Mouse (Mus musculus): Measurements from ENCODE around the gene Mdm2. TPM values are rescaled to one million over a fixed set of nuclear protein-coding genes. Genes with fewer than 3 reads are reported as not detected.
A peak's percentile ranks its signal among the peaks of the same experiment; 100 is the strongest.

Gene Mdm2
- total RNA-seq, 1 experiment from 2014 or later = 108 TPM

DNA sequence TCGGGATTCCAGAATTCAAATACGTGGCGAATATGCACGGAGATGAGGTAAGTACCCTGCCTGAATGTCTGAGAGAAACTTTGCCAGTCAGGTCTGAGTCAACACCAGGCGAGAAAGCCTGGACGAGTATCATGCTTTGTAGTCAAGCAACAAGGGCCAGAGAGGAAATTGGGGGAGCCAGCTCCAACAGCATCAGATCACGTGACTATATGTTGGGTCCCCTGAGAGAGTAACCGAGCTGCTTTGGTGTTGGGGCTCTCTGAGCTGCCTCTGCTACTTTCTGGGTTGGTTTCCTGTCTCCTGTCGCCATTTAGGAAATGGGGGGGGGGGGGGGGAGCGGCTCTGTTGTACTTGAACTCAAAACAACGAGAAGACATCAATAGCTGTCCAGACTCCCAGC lies 50.7 kb downstream of the Mdm2 start:
- peak; percentile 42 to 53; a peak in 2 of 4 replicates for ATAC-seq (replicated peaks in 1 of 2; ENCODE audit: insufficient read depth in 1 of 2, low FRiP score in 2 of 2, low TSS enrichment in 1 of 2, low read depth in 1 of 2, poor library complexity in 2 of 2, severe bottlenecking in 2 of 2)

DNA sequence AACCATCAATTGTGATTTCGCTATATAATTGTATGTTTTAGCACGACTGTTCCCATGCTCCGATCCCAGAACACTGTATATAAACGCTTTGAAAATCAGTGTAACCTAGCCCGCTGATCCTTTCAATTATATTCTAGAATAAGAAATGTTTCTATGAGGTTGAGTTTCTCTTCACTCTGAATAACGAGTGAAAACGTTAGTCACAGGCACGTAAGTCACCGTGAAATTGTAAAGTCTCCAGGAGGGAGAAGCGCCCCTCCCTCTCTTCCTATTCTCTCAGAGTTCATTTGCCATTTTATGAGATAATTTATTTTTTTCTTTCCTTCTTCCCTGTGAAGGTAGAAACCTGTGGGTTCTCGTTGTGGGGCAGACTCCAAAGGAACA lies 51.1 kb downstream of the Mdm2 start:
- no peak for ATAC-seq (replicated peaks in 1 of 2; ENCODE audit: insufficient read depth in 1 of 2, low FRiP score in 2 of 2, low TSS enrichment in 1 of 2, low read depth in 1 of 2, poor library complexity in 2 of 2, severe bottlenecking in 2 of 2)

DNA sequence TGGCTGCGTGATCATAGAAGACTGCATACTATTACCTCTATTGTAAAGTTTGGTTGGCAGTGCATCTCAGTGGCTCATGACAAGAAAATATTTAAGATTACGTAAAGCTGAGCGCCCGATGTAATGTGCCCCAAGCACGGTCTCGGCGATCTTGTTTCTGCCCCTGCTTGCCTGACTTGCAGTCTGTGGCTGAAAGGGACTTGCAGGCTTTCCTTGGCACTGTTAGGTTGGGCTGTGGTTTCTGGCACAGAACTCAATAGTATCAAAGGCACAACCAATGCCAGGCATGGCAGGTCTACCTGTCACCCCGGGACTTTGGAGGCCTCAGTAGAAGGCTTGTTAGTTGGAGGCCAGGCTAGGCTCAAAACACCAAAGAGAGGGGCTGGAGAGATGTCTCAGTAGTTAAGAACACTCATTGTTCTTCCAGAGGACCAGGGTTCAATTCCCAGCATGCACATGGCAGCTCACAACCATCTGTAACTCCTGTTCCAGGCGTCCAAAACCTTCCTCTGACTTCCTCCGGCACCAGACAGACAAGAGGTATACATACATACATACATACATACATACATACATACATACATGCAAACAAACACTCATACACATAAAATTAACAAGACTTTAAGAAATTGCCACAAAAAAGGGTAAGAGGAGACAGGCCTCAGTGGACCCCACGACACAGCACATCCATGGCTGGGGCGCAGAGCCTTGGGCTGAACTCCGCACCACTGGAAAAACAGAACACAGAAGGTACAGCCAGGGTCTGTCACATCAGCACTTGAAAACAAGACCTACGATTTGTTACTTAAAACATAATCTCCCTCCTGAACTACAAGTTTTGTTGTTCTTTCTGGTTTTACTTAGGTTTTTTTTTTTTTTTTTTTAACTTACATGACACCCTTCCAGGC lies 51.8 kb downstream of the Mdm2 start:
- peak; percentile 27 to 51; a peak in 3 of 4 replicates for ATAC-seq (replicated peaks in 1 of 2; ENCODE audit: insufficient read depth in 1 of 2, low FRiP score in 2 of 2, low TSS enrichment in 1 of 2, low read depth in 1 of 2, poor library complexity in 2 of 2, severe bottlenecking in 2 of 2)

DNA sequence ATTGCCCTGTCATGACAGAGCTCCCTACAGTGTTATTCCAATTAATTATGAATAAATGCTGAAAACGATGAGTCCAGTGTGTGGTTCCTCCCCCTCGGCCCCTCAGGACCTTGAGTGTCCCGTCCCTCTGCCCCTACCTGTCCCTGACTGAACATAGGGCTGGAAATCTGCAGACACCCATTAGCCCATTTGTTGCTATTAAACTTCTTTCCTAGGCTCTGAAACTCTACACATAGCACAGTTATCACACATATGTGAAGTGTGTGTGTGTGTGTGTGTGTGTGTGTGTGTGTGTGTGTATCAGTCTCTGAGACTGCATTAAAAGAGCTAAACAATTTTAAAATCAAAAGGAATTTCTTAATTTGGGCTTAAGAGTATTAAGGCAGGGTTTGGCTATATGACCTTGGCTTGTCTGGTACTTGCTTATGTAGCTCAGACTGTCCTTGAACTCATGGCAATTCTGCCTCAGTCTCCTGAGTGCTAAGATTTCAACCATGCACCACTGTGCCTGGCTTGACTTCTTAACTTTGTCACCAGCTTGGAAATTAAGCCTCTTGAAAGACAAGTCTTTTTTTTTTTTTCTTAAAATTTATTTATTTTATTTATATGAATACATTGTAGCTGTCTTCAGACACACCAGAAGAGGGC lies 52.8 kb downstream of the Mdm2 start:
- ATAC-seq (replicated peaks in 1 of 2; ENCODE audit: insufficient read depth in 1 of 2, low FRiP score in 2 of 2, low TSS enrichment in 1 of 2, low read depth in 1 of 2, poor library complexity in 2 of 2, severe bottlenecking in 2 of 2) = no peak

DNA sequence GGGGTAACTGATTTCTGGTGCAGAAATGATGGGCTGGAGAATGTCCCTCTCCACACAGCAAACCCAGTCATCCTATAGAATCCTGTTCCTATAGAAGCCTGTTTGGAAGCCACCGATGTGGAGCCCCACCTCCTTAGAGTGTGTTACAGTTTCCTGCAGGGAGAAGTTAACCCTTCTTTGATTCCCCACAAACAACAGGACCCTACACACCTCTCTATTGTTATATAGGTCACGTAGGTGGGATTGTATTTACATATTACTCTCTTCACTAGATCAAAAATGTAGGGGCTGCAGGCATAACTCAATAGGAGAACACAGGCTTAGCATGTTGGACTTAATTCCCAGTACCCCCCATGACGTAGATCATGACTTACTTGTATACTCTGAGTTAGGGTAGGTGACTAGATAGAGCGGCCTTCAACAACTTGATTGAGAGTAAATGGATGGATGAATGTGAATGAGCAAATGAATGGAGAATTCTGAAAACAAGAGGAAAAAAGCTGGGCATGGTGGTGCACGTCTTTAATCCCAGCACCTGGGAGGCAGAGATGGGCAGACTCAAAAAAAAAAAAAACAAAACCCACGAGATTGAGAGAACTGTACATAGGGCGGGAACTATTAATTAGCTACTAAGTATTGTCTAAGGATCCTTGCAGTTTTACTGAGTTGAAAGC lies 53.4 kb downstream of the Mdm2 start:
- no peak for ATAC-seq (replicated peaks in 1 of 2; ENCODE audit: insufficient read depth in 1 of 2, low FRiP score in 2 of 2, low TSS enrichment in 1 of 2, low read depth in 1 of 2, poor library complexity in 2 of 2, severe bottlenecking in 2 of 2)

DNA sequence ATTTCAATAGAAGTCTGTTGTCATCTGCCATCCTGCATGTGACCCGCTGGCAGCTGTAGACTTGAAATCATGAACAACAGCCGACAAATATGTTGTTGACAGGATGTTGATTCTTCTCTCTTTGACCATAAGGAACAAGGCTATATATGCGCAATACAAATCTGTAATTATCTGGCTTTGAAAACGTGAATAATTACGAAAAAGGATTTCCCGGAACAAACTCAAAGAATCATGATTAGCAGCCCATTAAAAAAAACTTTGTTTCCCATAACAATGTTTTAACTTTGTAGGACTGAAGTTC lies 53.9 kb downstream of the Mdm2 start:
- ATAC-seq (replicated peaks in 1 of 2; ENCODE audit: insufficient read depth in 1 of 2, low FRiP score in 2 of 2, low TSS enrichment in 1 of 2, low read depth in 1 of 2, poor library complexity in 2 of 2, severe bottlenecking in 2 of 2) = no peak

DNA sequence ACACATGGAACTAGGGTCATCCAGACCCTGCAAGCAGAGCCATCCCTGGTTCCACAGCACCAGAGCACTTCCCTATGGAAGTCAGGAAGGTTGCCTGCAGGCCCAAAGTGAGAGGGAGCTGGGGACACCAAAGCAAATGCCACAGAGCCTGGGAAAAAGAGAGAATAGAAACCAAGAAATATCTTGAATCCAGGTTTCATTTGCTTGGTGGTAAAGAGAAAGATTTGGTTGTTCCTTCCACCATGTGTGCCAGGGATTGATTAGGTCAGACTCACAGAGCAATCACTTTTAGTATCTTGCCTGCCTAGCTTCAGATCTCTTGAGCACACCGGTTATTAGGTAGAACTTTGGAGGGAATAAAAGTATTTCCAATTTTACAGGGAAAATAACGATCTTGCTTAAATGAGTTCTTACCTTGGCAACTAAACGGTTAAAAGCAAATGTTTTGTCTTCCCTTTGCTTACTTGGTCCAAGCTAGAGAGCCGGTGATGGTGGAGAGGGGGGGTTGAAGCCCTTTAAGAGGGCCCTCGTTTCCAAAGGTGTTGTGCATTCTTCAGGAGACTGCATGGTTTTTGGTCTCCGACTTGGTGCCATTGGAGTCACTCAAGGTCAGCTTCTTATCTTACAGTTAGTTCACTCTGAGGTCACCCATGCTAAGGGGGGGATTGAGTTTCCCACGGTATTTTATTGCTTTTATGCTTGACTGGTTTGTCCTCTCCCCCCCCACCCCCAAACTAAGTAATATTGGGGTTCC lies 54.5 kb downstream of the Mdm2 start:
- no peak for ATAC-seq (replicated peaks in 1 of 2; ENCODE audit: insufficient read depth in 1 of 2, low FRiP score in 2 of 2, low TSS enrichment in 1 of 2, low read depth in 1 of 2, poor library complexity in 2 of 2, severe bottlenecking in 2 of 2)

DNA sequence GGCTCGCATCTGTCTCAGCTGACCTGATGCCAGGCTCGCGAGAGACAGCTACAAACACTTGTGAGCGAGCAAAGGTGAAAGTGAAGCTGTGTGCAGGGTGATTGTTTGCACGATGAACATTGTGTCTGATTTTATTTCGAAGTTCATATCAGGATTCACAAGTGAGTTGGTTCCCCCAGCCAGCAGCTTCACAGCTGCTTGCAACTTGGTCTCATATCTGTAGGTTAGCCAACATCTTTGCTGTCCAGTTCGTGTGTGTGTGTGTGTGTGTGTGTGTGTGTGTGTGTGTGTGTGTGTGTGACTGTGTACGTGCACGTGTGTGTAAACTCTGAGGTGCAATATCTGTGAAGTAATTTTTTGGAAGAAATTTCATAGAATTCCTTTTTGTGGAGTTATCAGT lies 55.1 kb downstream of the Mdm2 start:
- ATAC-seq (replicated peaks in 1 of 2; ENCODE audit: insufficient read depth in 1 of 2, low FRiP score in 2 of 2, low TSS enrichment in 1 of 2, low read depth in 1 of 2, poor library complexity in 2 of 2, severe bottlenecking in 2 of 2) = no peak

DNA sequence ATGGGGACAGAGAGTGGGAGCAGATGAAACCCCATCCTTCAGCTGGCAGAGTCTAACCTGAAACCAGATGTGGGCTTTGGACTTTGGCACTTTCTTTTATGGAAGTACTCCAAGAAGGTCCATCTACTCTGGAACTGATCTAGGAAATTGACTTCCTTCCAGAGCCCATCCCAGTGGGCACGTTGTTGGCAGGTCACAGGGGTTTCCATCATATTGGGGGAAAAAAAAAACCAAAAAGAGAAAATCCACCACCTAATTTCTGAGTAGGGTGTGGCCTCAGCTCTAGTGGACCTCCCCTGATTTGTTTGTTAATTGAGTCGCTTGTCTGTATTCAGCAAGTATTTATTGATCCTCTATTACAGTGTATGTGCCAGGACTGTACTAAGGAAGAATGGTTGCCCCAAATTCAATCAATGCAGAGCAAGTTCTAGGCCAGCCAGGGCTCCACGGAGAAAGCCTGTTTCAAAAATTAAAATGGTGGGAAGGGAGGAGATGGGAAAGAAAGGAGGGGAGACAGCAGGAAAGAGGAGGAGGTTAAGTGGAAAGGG lies 55.9 kb downstream of the Mdm2 start:
- ATAC-seq (replicated peaks in 1 of 2; ENCODE audit: insufficient read depth in 1 of 2, low FRiP score in 2 of 2, low TSS enrichment in 1 of 2, low read depth in 1 of 2, poor library complexity in 2 of 2, severe bottlenecking in 2 of 2) = no peak

DNA sequence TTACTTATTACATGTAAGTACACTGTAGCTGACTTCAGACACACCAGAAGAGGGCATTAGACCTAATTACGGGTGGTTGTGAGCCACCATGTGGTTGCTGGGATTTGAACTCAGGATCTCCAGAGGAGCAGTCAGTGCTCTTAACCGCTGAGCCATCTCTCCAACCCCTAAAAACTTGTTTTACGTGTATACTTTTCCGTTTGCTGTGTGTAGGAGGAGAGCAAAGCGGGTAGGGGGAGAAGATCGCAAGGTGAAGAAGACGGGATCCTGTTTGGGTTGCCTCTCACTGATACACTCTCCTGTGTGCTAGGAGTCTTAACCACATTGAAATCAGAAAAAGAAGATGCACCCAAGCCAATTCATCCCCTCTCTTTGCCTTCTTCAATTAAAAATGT lies 56.8 kb downstream of the Mdm2 start:
- ATAC-seq (replicated peaks in 1 of 2; ENCODE audit: insufficient read depth in 1 of 2, low FRiP score in 2 of 2, low TSS enrichment in 1 of 2, low read depth in 1 of 2, poor library complexity in 2 of 2, severe bottlenecking in 2 of 2) = no peak

DNA sequence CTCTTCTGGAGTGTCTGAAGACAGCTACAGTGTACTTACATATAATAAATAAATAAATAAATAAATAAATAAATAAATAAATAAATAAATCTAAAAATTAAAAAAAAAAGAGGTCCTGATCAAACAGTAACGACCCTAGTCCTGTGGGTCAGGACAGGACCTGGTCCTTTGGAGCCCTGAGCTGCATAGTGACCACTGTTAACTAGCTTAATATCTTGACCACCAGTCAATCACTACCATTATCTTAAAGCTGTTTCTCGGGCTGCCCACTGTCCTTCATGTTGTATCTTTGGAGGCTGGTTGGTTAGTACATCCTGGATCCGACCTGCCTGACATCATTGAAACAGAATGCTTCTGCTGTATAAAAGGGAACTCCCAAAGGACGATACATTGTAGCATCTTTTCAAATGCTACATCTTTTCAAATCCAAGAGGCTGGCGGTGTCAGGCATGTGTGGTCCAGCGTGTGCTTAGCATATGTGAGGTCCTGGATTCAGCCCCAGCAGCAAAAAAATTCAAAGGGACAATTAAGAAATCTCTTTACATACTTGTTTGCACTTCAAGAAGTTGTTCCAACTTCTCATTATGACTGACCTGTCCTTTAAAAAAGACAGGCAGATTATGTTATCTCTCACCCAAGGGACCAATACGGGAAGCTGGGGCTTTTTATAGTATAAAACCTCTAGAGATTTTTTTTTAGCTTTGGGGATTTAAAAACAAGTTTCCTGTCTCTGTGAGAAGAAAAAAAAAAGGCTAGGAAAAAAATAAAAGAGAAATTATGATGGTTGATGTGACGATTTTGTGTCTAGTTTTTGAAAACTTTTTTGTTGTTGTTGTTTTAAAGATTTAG lies 57.4 kb downstream of the Mdm2 start:
- ATAC-seq (replicated peaks in 1 of 2; ENCODE audit: insufficient read depth in 1 of 2, low FRiP score in 2 of 2, low TSS enrichment in 1 of 2, low read depth in 1 of 2, poor library complexity in 2 of 2, severe bottlenecking in 2 of 2) = no peak

DNA sequence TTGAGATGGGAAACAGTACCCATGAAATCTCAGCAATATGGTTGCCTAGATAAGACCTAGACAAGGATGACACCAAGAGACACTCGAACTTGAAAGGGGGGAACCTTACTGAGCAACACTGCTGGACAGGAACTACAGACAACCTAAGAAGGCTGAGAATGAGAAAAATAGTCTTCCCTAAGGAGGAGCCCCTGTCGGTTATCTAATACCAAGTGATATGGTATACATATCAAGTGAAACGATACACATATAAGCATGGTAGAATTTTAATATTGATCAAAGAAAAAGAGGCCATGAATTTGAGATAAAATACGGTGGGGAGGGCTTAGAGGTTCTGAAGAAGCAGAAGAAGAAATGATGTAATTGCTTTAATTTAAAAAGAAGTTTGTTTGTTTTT lies 58.2 kb downstream of the Mdm2 start:
- no peak for ATAC-seq (replicated peaks in 1 of 2; ENCODE audit: insufficient read depth in 1 of 2, low FRiP score in 2 of 2, low TSS enrichment in 1 of 2, low read depth in 1 of 2, poor library complexity in 2 of 2, severe bottlenecking in 2 of 2)

DNA sequence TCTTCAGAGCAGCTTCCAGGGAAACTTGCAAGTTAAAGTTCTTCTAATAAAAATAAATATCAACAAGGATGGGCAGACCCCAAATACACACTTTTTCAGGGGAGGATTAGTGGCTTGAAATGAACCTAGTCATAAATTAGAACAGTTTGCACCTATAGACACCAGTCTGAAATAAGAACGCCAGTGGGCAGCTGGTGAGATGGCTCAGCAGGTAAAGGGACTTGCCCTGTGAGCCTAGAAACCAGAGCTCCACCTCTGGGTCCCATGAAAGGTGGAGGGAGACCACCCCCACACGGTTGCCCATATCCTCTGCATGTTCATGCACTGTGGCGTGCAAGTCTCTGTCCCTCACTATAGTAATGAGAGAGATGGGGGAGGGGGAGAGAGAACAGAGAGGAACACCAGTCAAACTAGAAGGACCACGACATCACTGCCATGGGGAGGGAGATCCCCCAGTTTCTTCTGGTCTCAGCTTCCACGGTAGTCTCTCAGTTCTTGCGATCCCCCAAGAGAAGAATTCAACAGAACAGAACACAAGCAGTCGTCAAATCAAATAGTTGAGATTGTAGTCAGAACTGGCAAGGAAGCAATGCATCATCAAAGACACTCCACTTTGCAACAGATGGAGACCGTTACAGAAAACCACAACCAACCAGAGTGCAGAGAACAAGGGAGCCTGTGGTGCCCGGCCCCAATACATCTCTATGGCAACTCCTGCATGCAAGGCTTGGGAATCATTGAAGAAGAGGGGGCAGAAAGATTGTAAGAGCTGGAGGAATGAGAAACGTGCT lies 58.8 kb downstream of the Mdm2 start:
- ATAC-seq (replicated peaks in 1 of 2; ENCODE audit: insufficient read depth in 1 of 2, low FRiP score in 2 of 2, low TSS enrichment in 1 of 2, low read depth in 1 of 2, poor library complexity in 2 of 2, severe bottlenecking in 2 of 2) = peak in 1 of 2 experiments; percentile 7; a peak in 2 of 4 replicates

DNA sequence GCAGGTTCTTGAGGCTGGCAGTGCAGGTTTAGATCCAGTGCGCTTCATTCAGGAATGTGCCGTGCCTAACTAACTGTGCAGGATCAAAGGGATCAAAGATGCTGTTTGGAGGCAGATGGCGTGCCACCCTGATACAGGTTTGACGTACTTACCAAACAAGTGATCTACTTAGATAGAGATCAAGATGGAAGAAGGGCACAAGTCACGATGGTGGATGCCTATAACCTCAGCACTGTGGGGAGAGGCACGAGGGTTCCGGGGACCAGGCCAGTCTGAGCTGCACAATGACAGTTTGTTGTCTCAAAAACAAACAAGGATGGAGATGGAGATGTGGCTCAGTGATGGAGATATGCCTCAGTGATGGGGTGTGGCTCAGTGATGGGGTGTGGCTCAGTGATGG lies 59.8 kb downstream of the Mdm2 start:
- no peak for ATAC-seq (replicated peaks in 1 of 2; ENCODE audit: insufficient read depth in 1 of 2, low FRiP score in 2 of 2, low TSS enrichment in 1 of 2, low read depth in 1 of 2, poor library complexity in 2 of 2, severe bottlenecking in 2 of 2)

DNA sequence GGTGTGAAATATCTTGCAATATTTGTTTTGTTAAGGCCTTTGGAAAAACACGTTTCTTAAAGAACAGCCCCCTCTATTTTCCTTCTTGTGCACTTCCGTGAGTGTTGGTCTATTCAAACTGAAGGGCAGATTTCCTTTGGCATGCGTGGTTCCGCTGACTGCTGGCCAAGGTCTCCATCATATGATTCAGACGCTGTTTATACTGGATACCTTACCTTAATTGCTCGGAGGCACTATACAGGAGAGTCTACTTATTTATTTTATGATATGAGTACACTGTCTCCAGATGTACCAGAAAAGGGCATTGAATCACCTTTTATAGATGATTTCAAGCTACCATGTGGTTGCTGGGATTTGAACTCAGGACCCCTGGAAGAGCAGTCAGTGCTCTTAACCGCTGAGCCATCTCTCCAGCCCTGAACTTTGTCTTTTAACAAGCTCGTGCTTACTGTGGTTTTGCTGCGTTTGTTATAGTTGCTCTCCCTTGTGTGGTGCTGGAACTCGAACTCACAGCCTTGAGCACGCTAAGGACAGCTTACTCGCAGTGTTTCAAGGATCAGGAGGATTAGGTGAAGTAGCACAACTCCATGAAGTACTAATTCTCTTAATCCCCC lies 60.4 kb downstream of the Mdm2 start:
- no peak for ATAC-seq (replicated peaks in 1 of 2; ENCODE audit: insufficient read depth in 1 of 2, low FRiP score in 2 of 2, low TSS enrichment in 1 of 2, low read depth in 1 of 2, poor library complexity in 2 of 2, severe bottlenecking in 2 of 2)

All from hematopoietic stem cell, adult 5-6 weeks (primary cell).